Mouse (Mus musculus) intestine, postnatal 0 days (tissue): ENCODE measurements at regions not wholly inside any gene's neighbourhood (a gene's known extent, or its start where the extent isn't known, plus 50 kb on each side); places are given as distances from the start of the nearest gene placed in this dataset.
A peak's percentile ranks its signal among the peaks of the same experiment; 100 is the strongest.
"Not testable (repeated sequence)": the region's sequence is repeated elsewhere in the genome, so short reads cannot be mapped to it uniquely, and the experiment has no call there.

Source experiments
- ATAC-seq: fragments of 200-750 bp; cut with Nextera tagmentation; 2 replicates; pipeline ENCODE4 v1.8.0; 2017; ENCODE audit warnings: mild to moderate bottlenecking, moderate TSS enrichment, moderate library complexity
- H3K27ac ChIP-seq: fragments of 300-500 bp; sonication (generic); 2 replicates; pipeline ENCODE4 v1.5.1; 2014; ENCODE audit warnings: mild to moderate bottlenecking, low read depth, low read length, moderate library complexity
- H3K27me3 ChIP-seq: fragments of 300-500 bp; sonication (generic); replicated peaks from 2 replicates; pipeline ENCODE4 v1.6.1; 2014; ENCODE audit warnings: low read length, mixed read lengths; ENCODE audit not compliant: control insufficient read depth, insufficient read depth
- H3K36me3 ChIP-seq: fragments of 300-500 bp; sonication (generic); 2 replicates; pipeline ENCODE4 v1.6.1; 2014; ENCODE audit warnings: mild to moderate bottlenecking, moderate library complexity; ENCODE audit not compliant: control insufficient read depth, insufficient read depth
- H3K4me1 ChIP-seq: fragments of 300-500 bp; sonication (generic); replicated peaks from 2 replicates; pipeline ENCODE4 v1.6.1; 2014; ENCODE audit warnings: antibody characterized with exemption, low read length, mixed read lengths; ENCODE audit not compliant: control insufficient read depth, insufficient read depth
- H3K4me2 ChIP-seq: fragments of 300-500 bp; sonication (generic); replicated peaks from 2 replicates; pipeline ENCODE4 v1.6.1; 2014; ENCODE audit warnings: low read depth, mild to moderate bottlenecking, moderate library complexity
- H3K4me3 ChIP-seq: fragments of 300-500 bp; sonication (generic); 2 replicates; pipeline ENCODE4 v1.5.1; 2014; ENCODE audit warnings: low read depth, low read length
- H3K9ac ChIP-seq: fragments of 300-500 bp; sonication (generic); 2 replicates; pipeline ENCODE4 v1.6.1; 2014; ENCODE audit warnings: mild to moderate bottlenecking, low read depth, low read length
- H3K9me3 ChIP-seq: fragments of 300-500 bp; sonication (generic); 2 replicates; pipeline ENCODE4 v1.6.1; 2016; ENCODE audit warnings: mixed run types; ENCODE audit not compliant: control insufficient read depth
- CTCF ChIP-seq: sonication (generic); IDR thresholded peaks from 2 replicates; pipeline ENCODE4 v1.5.1; 2016; ENCODE audit warnings: low read depth, mild to moderate bottlenecking, control low read depth, antibody characterized with exemption, moderate library complexity
- WGBS: fragments of 180-500 bp; shearing (Covaris S2); extraction: QIAGEN DNeasy Blood & Tissue Kit; methylation state at CpG from one replicate; pipeline ENCODE4 v1.1.7; 2014; 5-methylcytosine and 5-hydroxymethylcytosine counted together

DNA sequence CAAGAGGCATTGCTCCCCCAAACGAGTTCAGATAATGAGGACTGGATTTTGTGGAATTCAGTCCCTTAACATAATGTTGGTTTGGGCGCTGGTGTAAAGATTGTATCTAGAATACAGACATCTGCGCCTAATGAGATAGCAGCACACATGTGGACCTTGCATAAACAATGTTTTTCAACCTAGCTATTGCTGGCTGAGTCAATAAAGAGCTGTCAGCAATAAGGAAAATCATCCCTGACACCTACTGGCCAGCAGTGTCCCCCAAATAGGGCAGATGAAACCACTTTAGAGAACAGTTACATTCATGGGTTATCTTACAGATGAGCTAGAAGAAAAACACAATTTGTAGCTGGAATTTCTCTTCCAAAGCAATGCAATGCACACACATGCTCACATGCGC, 252.7 kb upstream of the Dcbld2 start:
- no peak for ATAC-seq
- H3K9ac ChIP-seq = no peak overlapping the region
- no peaks in the 10 kb centered on the region for H3K27me3 ChIP-seq
- H3K9me3 ChIP-seq = no peaks in the 10 kb centered on the region
- H3K4me2 ChIP-seq = no peak overlapping the region
- 45% methylated on average over 4 of the region's 4 CpGs for WGBS
- no peaks in the 10 kb centered on the region for H3K36me3 ChIP-seq
- H3K27ac ChIP-seq = no peak overlapping the region
- H3K4me1 ChIP-seq = no peaks in the 10 kb centered on the region
- TF ChIP-seq CTCF = 0 out of 2 replicates have a peak, but pooled peaks have one; percentile 11
- H3K4me3 ChIP-seq = no peak overlapping the region

DNA sequence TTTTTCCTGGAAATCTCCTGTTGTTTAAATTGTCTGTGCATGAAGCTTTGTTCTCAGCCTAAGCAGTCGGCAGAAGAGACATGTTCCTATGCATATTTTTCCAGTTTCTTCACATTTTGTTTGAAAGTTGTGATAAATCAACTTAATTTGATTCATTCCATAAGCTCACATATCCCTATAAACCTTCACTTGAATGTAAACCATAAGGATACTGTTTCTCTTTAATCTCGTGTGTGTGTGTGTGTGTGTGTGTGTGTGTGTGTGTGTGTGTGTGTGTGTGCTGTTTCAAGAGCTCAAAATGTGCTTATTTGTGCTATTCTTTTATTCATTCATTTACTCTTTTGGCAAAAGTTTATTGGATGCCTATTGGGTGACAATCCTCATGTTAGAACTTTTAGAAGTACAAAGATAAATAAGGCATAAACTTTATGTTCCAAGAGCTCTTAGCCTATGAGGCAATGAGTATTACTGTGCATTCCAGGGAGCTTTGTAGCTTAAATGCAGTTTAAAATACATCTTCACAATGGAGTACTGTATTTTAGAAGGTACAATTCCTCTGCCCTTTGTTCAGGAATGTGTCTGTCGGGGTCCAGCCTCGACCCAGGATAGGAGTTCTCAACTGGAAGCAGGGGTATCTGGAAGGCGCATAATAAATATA, 229.4 kb upstream of the Dcbld2 start:
- Histone ChIP-seq H3K27ac (no peak overlapping the region), H3K4me2 (no peak overlapping the region), H3K27me3 (no peaks in the 10 kb centered on the region), H3K4me3 (no peak overlapping the region), H3K9me3 (no peaks in the 10 kb centered on the region), H3K9ac (no peak overlapping the region), H3K4me1 (no peaks in the 10 kb centered on the region), H3K36me3 (no peaks in the 10 kb centered on the region)
- WGBS = 57% methylated on average over 5 of the region's 5 CpGs
- TF ChIP-seq CTCF = no peak
- ATAC-seq = no peak

DNA sequence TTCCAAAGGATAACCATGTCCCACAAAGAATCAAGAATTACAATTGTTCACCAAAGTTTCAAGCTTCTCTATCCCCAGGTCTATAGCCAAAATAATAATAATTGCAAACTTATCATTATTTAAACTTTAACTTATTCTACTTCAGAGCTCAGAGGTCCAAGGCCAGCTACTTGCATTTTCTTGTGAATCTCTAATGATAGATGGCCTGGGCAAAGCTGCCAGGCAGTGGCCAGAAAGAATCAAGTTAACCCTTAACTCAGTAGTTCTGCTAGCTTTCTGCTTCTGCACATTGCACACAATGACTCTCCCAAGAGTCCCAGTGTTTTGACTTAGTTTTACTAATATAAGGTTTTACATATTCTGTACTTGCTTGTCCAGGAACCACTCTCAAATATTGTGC, 228.3 kb upstream of the Dcbld2 start:
- H3K4me1 ChIP-seq, H3K9me3 ChIP-seq, H3K4me3 ChIP-seq, H3K4me2 ChIP-seq, ATAC-seq, H3K27ac ChIP-seq, H3K27me3 ChIP-seq, H3K36me3 ChIP-seq, H3K9ac ChIP-seq: not testable (repeated sequence)

DNA sequence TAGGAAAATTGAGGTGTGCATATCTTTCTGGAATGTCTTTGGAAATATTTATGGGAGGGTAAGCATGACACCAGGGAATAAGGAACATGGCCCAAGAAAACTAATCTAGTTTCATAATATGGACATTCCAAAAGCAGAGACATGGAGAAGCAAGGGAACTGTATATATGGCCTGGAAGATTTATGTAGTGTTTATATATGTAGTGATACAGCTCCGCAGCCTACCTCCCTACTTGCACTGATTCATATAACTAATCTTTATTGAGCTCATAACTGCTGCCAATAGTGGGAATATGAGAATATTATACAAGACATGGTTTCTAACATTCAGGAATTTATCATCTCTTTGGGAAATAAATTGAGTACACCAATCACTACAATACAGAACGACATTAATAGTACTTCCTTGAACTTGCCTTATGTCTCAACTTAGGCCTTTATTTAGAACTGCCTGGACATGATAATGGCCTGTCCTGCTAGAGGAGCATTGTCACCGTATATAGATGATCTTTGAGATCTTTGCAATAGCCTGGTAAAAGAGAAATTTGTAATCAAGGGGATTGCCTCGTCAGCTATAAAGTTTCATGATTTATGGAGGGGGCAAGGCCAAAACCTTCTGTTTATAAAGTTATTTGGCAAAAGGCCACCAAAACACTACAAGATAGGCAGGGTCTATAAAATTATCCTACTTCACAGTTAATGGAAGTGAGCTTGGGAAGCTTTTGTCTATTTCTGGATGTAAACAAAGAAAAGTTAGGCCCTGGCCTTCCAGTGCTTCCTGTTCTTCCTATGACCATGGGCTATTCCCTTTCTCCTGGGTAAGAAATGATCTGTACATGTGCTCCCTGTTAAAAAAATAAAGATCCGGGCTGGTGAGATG, 213.4 kb upstream of the Dcbld2 start:
- no peaks in the 10 kb centered on the region for H3K9me3 ChIP-seq
- no peaks in the 10 kb centered on the region for H3K4me1 ChIP-seq
- no peak overlapping the region for H3K4me2 ChIP-seq
- ATAC-seq = no peak
- TF ChIP-seq CTCF = no peak
- H3K27me3 ChIP-seq = no peaks in the 10 kb centered on the region
- no peaks in the 10 kb centered on the region for H3K36me3 ChIP-seq
- 55% methylated on average over 5 of the region's 5 CpGs for WGBS
- H3K27ac ChIP-seq = no peak overlapping the region
- H3K4me3 ChIP-seq = no peak overlapping the region
- no peak overlapping the region for H3K9ac ChIP-seq

DNA sequence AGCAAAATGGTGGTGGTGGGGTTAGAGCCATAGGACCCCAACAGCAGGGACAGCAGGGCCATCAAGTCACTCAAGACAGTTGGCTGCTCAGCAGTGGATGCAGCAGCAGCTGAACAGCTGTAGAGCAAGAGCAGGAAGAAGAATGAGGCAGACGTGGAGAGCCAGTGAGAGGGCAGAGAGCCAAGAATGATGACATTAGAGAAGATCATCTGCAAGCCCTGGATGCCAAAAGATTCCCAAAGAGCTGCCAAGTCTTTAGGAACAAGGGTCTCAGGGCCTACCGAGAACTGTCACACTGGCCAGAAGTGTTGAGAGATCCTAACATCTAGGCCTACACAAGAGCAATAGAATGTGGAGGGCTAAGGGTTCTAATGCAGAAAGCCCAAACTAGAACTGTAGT, 196.4 kb upstream of the Dcbld2 start:
- Histone ChIP-seq H3K27me3 (no peaks in the 10 kb centered on the region), H3K4me2 (no peak overlapping the region), H3K9me3 (no peaks in the 10 kb centered on the region), H3K4me3 (no peak overlapping the region), H3K4me1 (no peaks in the 10 kb centered on the region), H3K9ac (no peak overlapping the region), H3K27ac (no peak overlapping the region), H3K36me3 (no peaks in the 10 kb centered on the region)
- no peak for TF ChIP-seq CTCF
- 55% methylated on average over 2 of the region's 2 CpGs for WGBS
- no peak for ATAC-seq

DNA sequence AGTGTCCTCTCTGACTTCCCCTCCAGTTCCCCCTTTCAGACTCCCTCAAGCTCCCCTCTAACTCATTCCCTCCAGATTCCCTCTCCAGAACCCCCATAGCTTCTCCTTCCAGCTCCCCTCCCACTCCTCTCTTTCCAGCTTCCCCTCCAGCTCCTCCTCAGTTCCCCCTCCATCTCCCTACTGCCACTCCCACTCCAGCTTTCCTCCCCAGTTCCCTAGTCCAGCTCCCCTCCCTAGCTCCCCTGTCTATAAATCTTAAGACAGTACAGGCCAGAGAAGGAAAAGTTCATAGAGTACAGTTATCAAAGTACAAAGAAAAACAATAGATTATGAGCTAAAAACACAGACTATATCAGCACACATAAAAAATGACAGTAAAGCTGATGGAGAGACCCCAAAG, 173.6 kb upstream of the Dcbld2 start:
- Histone ChIP-seq H3K36me3 (no peaks in the 10 kb centered on the region), H3K9ac (no peak overlapping the region), H3K4me1 (no peaks in the 10 kb centered on the region), H3K27me3 (no peaks in the 10 kb centered on the region), H3K27ac (no peak overlapping the region), H3K4me2 (no peak overlapping the region), H3K9me3 (no peaks in the 10 kb centered on the region), H3K4me3 (no peak overlapping the region)
- TF ChIP-seq CTCF = no peak
- ATAC-seq = no peak
